Mouse (Mus musculus): ENCODE measurements around the gene Fancg. TPM values are rescaled to one million over a fixed set of nuclear protein-coding genes. Genes with fewer than 3 reads are reported as not detected.

Fancg gene
- polyA plus RNA-seq (2012; rRNA removed), result 26.9 and 44.7 TPM in 2 replicates

DNA sequence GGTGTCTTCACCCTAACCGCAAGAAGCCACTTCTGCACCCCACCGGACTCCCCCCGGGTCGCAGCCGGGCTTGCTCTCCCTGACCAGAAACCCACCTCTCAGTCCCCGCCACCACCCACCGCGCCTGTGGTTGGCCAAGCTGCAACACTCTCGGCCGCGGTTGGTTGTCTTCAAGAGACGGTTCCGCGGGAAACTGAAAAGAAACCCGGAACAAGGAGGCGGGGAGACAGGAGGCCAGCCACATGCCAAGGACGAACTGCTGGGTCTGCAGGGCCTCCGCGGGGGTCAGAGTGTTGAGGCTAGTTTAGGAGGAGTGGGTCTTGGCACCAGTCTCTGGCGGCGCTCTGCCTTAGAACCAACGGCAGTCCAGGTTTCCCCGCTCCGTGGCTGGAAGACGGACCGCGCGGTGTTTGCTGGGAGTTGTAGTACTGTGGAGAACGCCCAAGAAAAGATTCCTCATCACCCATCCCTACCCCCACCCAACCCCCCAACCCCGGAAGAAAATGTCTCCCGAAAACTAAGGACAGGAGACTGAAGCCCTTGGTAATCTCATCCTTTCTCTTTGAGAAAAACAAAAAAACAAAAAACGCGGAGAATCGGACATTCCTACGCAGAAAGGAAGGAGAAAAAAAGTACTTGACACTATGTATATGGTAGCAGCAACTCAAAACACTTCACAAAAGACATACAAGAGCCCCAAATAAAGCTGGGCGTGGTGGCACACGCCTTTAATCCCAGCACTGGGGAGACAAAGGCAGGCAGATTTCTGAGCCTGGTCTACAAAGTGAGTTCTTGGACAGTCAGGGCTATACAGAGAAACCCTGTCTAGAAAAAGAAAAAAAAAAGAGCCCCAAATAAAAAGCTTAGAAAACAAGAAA lies at the start of gene Fancg:
Gene Fancg (minus strand): TSS at position 346 of the 878 bp plus-strand sequence.
- DNase-seq (ENCODE audit: low read depth), result peak; percentile 93
- TF ChIP-seq CTCF (IDR thresholded peaks at IDR 0.05; ENCODE audit: borderline replicate concordance, extremely low read depth, insufficient read depth, insufficient read length) (no peak), POLR2A (IDR thresholded peaks at IDR 0.05; ENCODE audit: borderline replicate concordance, extremely low read depth, insufficient read depth, insufficient read length, poor library complexity, severe bottlenecking) (peak; percentile 13; the same call in 1 of the 2 replicates)

DNA sequence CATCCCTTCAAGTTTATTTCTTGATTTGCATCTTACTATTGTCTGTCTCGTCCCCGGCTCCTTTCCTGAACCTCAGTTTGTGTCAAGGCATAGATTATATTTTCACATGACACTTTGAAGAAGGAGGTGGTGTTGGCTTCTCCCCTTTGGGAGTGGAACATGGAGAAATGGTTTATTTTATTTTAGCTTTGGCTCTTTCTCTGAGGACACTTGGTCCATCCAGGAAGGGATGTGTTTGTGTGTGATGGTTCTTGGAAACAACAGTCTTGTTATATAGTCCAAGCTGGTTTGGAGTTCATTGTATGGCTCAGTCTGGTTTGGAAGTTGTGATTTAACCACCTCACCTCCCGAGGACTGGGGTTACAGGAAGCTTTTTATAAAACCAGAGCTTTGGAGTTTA lies 49.4 kb upstream of the Fancg start:
- TF ChIP-seq POLR2A (IDR thresholded peaks at IDR 0.05; ENCODE audit: borderline replicate concordance, extremely low read depth, insufficient read depth, insufficient read length, poor library complexity, severe bottlenecking) (no peak), CTCF (IDR thresholded peaks at IDR 0.05; ENCODE audit: borderline replicate concordance, extremely low read depth, insufficient read depth, insufficient read length) (no peak)
- no peak for DNase-seq (ENCODE audit: low read depth)

- peak; percentile 79 for TF ChIP-seq POLR2A (IDR thresholded peaks at IDR 0.05; ENCODE audit: borderline replicate concordance, extremely low read depth, insufficient read depth, insufficient read length, poor library complexity, severe bottlenecking)
- TF ChIP-seq CTCF (IDR thresholded peaks at IDR 0.05; ENCODE audit: borderline replicate concordance, extremely low read depth, insufficient read depth, insufficient read length), result no peak
- peak; percentile 99 for DNase-seq (ENCODE audit: low read depth)
Observed at GRCm38 (mm10) chr4:43058753-43059654, 48.7 kb upstream of the Fancg start, which contains the start of gene Unc13b. Gene Unc13b (plus strand): TSS chr4:43058953.

DNA sequence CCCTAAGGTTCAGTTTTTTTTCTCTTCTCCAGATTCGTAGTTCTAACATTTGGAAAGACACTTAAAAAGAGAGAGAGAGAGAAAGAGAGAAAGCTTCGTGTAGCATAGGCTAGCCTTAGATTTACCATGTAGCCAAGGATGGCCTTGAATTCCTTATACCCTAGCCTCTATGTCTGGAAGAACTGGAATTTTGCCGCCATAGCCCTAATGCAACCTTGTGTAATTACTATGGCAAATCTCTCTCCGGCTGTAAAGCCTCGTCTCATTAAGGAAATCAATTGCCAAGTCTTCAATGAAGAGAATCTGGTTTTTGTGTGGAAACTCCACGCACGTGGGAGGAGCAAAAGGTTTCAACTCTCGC lies 48.1 kb upstream of the Fancg start:
- no peak for DNase-seq (ENCODE audit: low read depth)
- TF ChIP-seq POLR2A (IDR thresholded peaks at IDR 0.05; ENCODE audit: borderline replicate concordance, extremely low read depth, insufficient read depth, insufficient read length, poor library complexity, severe bottlenecking), result no peak
- no peak for TF ChIP-seq CTCF (IDR thresholded peaks at IDR 0.05; ENCODE audit: borderline replicate concordance, extremely low read depth, insufficient read depth, insufficient read length)

- DNase-seq (ENCODE audit: low read depth), result no peak
- TF ChIP-seq POLR2A (IDR thresholded peaks at IDR 0.05; ENCODE audit: borderline replicate concordance, extremely low read depth, insufficient read depth, insufficient read length, poor library complexity, severe bottlenecking) (no peak), CTCF (IDR thresholded peaks at IDR 0.05; ENCODE audit: borderline replicate concordance, extremely low read depth, insufficient read depth, insufficient read length) (no peak)
Observed at GRCm38 (mm10) chr4:43057654-43058053, 47.3 kb upstream of the Fancg start.

DNA sequence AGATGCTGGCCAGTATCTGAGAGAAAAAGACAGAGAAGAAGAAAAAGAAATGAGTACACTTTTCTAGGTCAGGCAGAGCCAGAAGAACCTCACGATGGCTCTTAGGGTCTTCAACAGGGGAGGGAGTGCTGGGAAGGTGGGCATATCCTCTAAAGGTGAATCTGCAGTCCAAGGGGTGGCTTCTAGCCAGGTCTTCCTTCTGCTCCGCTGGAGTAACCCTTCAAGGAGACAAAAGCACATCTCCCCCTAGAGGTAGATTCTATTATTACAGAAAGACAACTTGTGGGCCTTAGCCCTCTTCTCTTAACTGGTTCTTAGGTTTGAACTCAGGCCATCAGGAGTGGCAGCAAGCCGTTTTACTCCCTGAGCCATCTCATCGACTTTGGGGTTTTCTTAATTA lies 42.3 kb upstream of the Fancg start:
- TF ChIP-seq POLR2A (IDR thresholded peaks at IDR 0.05; ENCODE audit: borderline replicate concordance, extremely low read depth, insufficient read depth, insufficient read length, poor library complexity, severe bottlenecking) (no peak), CTCF (IDR thresholded peaks at IDR 0.05; ENCODE audit: borderline replicate concordance, extremely low read depth, insufficient read depth, insufficient read length) (peak; percentile 51; the same call in 1 of the 2 replicates)
- DNase-seq (ENCODE audit: low read depth), result peak; percentile 75

GRCm38 (mm10) chr4:43047231-43047630 lies 36.9 kb upstream of the Fancg start:
- TF ChIP-seq POLR2A (IDR thresholded peaks at IDR 0.05; ENCODE audit: borderline replicate concordance, extremely low read depth, insufficient read depth, insufficient read length, poor library complexity, severe bottlenecking) (no peak), CTCF (IDR thresholded peaks at IDR 0.05; ENCODE audit: borderline replicate concordance, extremely low read depth, insufficient read depth, insufficient read length) (peak; percentile 78; the same call in 1 of the 2 replicates)
- DNase-seq (ENCODE audit: low read depth), result peak; percentile 95

DNA sequence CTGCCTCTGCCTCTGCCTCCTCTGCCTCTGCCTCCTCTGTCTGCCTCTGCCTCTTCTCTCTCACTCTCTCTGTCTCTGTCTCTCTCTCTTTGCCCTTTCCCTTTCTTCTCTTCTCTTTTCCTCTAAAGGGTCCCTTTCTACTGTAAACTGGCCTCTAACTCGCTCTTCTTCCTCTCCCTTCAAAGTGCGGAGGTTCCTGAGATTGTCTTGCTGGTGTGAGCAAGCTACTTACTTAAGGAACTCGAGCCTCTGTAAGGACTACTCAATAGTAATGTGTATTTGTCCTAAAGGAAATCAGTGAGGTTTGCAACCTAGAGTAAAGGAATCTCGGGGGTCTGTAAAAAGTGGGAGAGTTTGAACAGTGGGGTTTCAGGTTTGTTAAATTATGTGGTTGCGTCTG lies 36.3 kb upstream of the Fancg start:
- DNase-seq (ENCODE audit: low read depth), result no peak
- TF ChIP-seq CTCF (IDR thresholded peaks at IDR 0.05; ENCODE audit: borderline replicate concordance, extremely low read depth, insufficient read depth, insufficient read length), result no peak
- no peak for TF ChIP-seq POLR2A (IDR thresholded peaks at IDR 0.05; ENCODE audit: borderline replicate concordance, extremely low read depth, insufficient read depth, insufficient read length, poor library complexity, severe bottlenecking)

GRCm38 (mm10) chr4:43045659-43046302 lies 35.5 kb upstream of the Fancg start, which contains the start of gene Fam214b:
Gene Fam214b (minus strand): TSS chr4:43046220.
- peak; percentile 99 for DNase-seq (ENCODE audit: low read depth)
- peak; percentile 47; the same call in 1 of the 2 replicates for TF ChIP-seq POLR2A (IDR thresholded peaks at IDR 0.05; ENCODE audit: borderline replicate concordance, extremely low read depth, insufficient read depth, insufficient read length, poor library complexity, severe bottlenecking)
- TF ChIP-seq CTCF (IDR thresholded peaks at IDR 0.05; ENCODE audit: borderline replicate concordance, extremely low read depth, insufficient read depth, insufficient read length), result no peak

GRCm38 (mm10) chr4:43045285-43045658 lies 35.0 kb upstream of the Fancg start:
- TF ChIP-seq POLR2A (IDR thresholded peaks at IDR 0.05; ENCODE audit: borderline replicate concordance, extremely low read depth, insufficient read depth, insufficient read length, poor library complexity, severe bottlenecking) (no peak), CTCF (IDR thresholded peaks at IDR 0.05; ENCODE audit: borderline replicate concordance, extremely low read depth, insufficient read depth, insufficient read length) (no peak)
- no peak for DNase-seq (ENCODE audit: low read depth)

Measured in brain, embryonic 14.5 days (tissue).